Mouse (Mus musculus): ENCODE measurements around the gene Bicdl1. TPM values are rescaled to one million over a fixed set of nuclear protein-coding genes. Genes with fewer than 3 reads are reported as not detected.
"Not testable (repeated sequence)": the region's sequence is repeated elsewhere in the genome, so short reads cannot be mapped to it uniquely, and the experiment has no call there.

The Bicdl1 gene
- polyA plus RNA-seq, 1 experiment from 2014 or later: 10.7 TPM

- H3K36me3 ChIP-seq (ENCODE audit: insufficient read depth): no peaks in the 10 kb centered on the region
- H3K9ac ChIP-seq: no peak overlapping the region
- ATAC-seq (ENCODE audit: insufficient read depth) (no peak), DNase-seq (no peak)
- no peaks in the 10 kb centered on the region for H3K9me3 ChIP-seq (ENCODE audit: low read depth, low read length)
- no peak overlapping the region for H3K27ac ChIP-seq (ENCODE audit: low read depth)
- H3K4me3 ChIP-seq (ENCODE audit: low read depth, low read length): no peak overlapping the region
- no peak for TF ChIP-seq CTCF (IDR thresholded peaks at IDR 0.05; ENCODE audit: low read depth)
- H3K27me3 ChIP-seq (ENCODE audit: insufficient read depth, low read length): no peaks in the 10 kb centered on the region
- no peak overlapping the region for H3K4me2 ChIP-seq
- no peaks in the 10 kb centered on the region for H3K4me1 ChIP-seq (ENCODE audit: insufficient read depth)
- 58% methylated on average over 11 of the region's 11 CpGs for WGBS
These were observed 29.5 kb upstream of the Bicdl1 start for GRCm38 (mm10) chr5:115760903-115761302.

GRCm38 (mm10) chr5:115758431-115759180 is 27.2 kb upstream of the Bicdl1 start:
- no peak for TF ChIP-seq CTCF (IDR thresholded peaks at IDR 0.05; ENCODE audit: low read depth)
- H3K4me1 ChIP-seq (ENCODE audit: insufficient read depth): no peaks in the 10 kb centered on the region
- 35% methylated on average over 10 of the region's 10 CpGs for WGBS
- H3K4me2 ChIP-seq: no peak overlapping the region
- no peak overlapping the region for H3K4me3 ChIP-seq (ENCODE audit: low read depth, low read length)
- ATAC-seq (ENCODE audit: insufficient read depth): no peak
- no peaks in the 10 kb centered on the region for H3K9me3 ChIP-seq (ENCODE audit: low read depth, low read length)
- H3K9ac ChIP-seq: no peak overlapping the region
- no peak overlapping the region for H3K27ac ChIP-seq (ENCODE audit: low read depth)
- peak; percentile 47 for DNase-seq
- H3K27me3 ChIP-seq (ENCODE audit: insufficient read depth, low read length): no peaks in the 10 kb centered on the region
- H3K36me3 ChIP-seq (ENCODE audit: insufficient read depth): no peaks in the 10 kb centered on the region

GRCm38 (mm10) chr5:115757516-115757915 is 26.1 kb upstream of the Bicdl1 start:
- Histone ChIP-seq H3K4me3 (ENCODE audit: low read depth, low read length) (no peak overlapping the region), H3K27me3 (ENCODE audit: insufficient read depth, low read length) (no peaks in the 10 kb centered on the region), H3K9ac (no peak overlapping the region), H3K9me3 (ENCODE audit: low read depth, low read length) (no peaks in the 10 kb centered on the region), H3K27ac (ENCODE audit: low read depth) (no peak overlapping the region), H3K4me1 (ENCODE audit: insufficient read depth) (no peaks in the 10 kb centered on the region), H3K4me2 (no peak overlapping the region), H3K36me3 (ENCODE audit: insufficient read depth) (no peaks in the 10 kb centered on the region)
- DNase-seq (no peak), ATAC-seq (ENCODE audit: insufficient read depth) (no peak)
- 75% methylated on average over 8 of the region's 8 CpGs for WGBS
- TF ChIP-seq CTCF (IDR thresholded peaks at IDR 0.05; ENCODE audit: low read depth): no peak

- no peak for DNase-seq
- H3K27me3 ChIP-seq (ENCODE audit: insufficient read depth, low read length): no peaks in the 10 kb centered on the region
- no peak for ATAC-seq (ENCODE audit: insufficient read depth)
- H3K9ac ChIP-seq: no peak overlapping the region
- H3K36me3 ChIP-seq (ENCODE audit: insufficient read depth): no peaks in the 10 kb centered on the region
- no peak for TF ChIP-seq CTCF (IDR thresholded peaks at IDR 0.05; ENCODE audit: low read depth)
- H3K4me2 ChIP-seq: no peak overlapping the region
- no peak overlapping the region for H3K4me3 ChIP-seq (ENCODE audit: low read depth, low read length)
- WGBS: 49% methylated on average over 5 of the region's 7 CpGs
- no peaks in the 10 kb centered on the region for H3K4me1 ChIP-seq (ENCODE audit: insufficient read depth)
- H3K9me3 ChIP-seq (ENCODE audit: low read depth, low read length): no peaks in the 10 kb centered on the region
- no peak overlapping the region for H3K27ac ChIP-seq (ENCODE audit: low read depth)
These were observed 24.1 kb upstream of the Bicdl1 start for GRCm38 (mm10) chr5:115755501-115755900.

- TF ChIP-seq CTCF (IDR thresholded peaks at IDR 0.05; ENCODE audit: low read depth): no peak
- 79% methylated on average over 9 of the region's 9 CpGs for WGBS
- H3K4me3 ChIP-seq (ENCODE audit: low read depth, low read length): no peak overlapping the region
- no peaks in the 10 kb centered on the region for H3K36me3 ChIP-seq (ENCODE audit: insufficient read depth)
- no peak overlapping the region for H3K27ac ChIP-seq (ENCODE audit: low read depth)
- no peaks in the 10 kb centered on the region for H3K9me3 ChIP-seq (ENCODE audit: low read depth, low read length)
- H3K27me3 ChIP-seq (ENCODE audit: insufficient read depth, low read length): no peaks in the 10 kb centered on the region
- no peak for ATAC-seq (ENCODE audit: insufficient read depth)
- H3K9ac ChIP-seq: no peak overlapping the region
- no peak for DNase-seq
- no peaks in the 10 kb centered on the region for H3K4me1 ChIP-seq (ENCODE audit: insufficient read depth)
- no peak overlapping the region for H3K4me2 ChIP-seq
These were observed 23.4 kb upstream of the Bicdl1 start for GRCm38 (mm10) chr5:115754831-115755230.

GRCm38 (mm10) chr5:115752883-115753282 is 21.5 kb upstream of the Bicdl1 start:
- no peaks in the 10 kb centered on the region for H3K4me1 ChIP-seq (ENCODE audit: insufficient read depth)
- H3K4me3 ChIP-seq (ENCODE audit: low read depth, low read length): no peak overlapping the region
- WGBS: 50% methylated on average over 5 of the region's 5 CpGs
- no peak overlapping the region for H3K27ac ChIP-seq (ENCODE audit: low read depth)
- no peak for ATAC-seq (ENCODE audit: insufficient read depth)
- no peaks in the 10 kb centered on the region for H3K27me3 ChIP-seq (ENCODE audit: insufficient read depth, low read length)
- no peak for DNase-seq
- TF ChIP-seq CTCF (IDR thresholded peaks at IDR 0.05; ENCODE audit: low read depth): no peak
- H3K9me3 ChIP-seq (ENCODE audit: low read depth, low read length): no peaks in the 10 kb centered on the region
- H3K4me2 ChIP-seq: no peak overlapping the region
- no peak overlapping the region for H3K9ac ChIP-seq
- H3K36me3 ChIP-seq (ENCODE audit: insufficient read depth): no peaks in the 10 kb centered on the region

- H3K27ac ChIP-seq (ENCODE audit: low read depth); H3K9me3 ChIP-seq (ENCODE audit: low read depth, low read length); ATAC-seq (ENCODE audit: insufficient read depth); H3K27me3 ChIP-seq (ENCODE audit: insufficient read depth, low read length); DNase-seq; H3K36me3 ChIP-seq (ENCODE audit: insufficient read depth); H3K9ac ChIP-seq; H3K4me1 ChIP-seq (ENCODE audit: insufficient read depth); H3K4me2 ChIP-seq; H3K4me3 ChIP-seq (ENCODE audit: low read depth, low read length): not testable (repeated sequence)
- WGBS: 89% methylated on average over 9 of the region's 9 CpGs
These were observed 20.5 kb upstream of the Bicdl1 start for GRCm38 (mm10) chr5:115751916-115752315.

All from lung, embryonic 14.5 days (tissue).